Mouse (Mus musculus) small intestine, adult 2 months (tissue): ENCODE results near the gene Dirc2.

Source experiments
- CTCF ChIP-seq: fragments of 200-500 bp; IDR thresholded peaks from 2 replicates; pipeline ENCODE4 v1.5.1; 2012; ENCODE audit warnings: low read depth, mild to moderate bottlenecking, control low read depth, inconsistent platforms, low read length, moderate library complexity, mixed read lengths; ENCODE audit not compliant: insufficient replicate concordance, insufficient read length; ENCODE audit errors: extremely low read depth
- POLR2A ChIP-seq: fragments of 200-500 bp; IDR thresholded peaks from 2 replicates; pipeline ENCODE4 v1.6.1; 2012; ENCODE audit warnings: low read depth, mild to moderate bottlenecking, control low read depth, inconsistent platforms, low read length, moderate library complexity

- TF ChIP-seq CTCF (no peak), POLR2A (no peak)
Observed at GRCm38 (mm10) chr16:35753926-35754325, 15.2 kb downstream of the Dirc2 start.
